Mouse (Mus musculus) left cerebral cortex, postnatal 4 days (tissue): Measurements from ENCODE around the gene Plppr2. TPM values are rescaled to one million over a fixed set of nuclear protein-coding genes. Genes with fewer than 3 reads are reported as not detected.

Experiments used
- total RNA-seq, 2 experiments: library from RNA; stranded (reverse); gene quantifications; 2 replicates each; pipeline ENCODE4 v1.2.3; 2021

The Plppr2 gene
- total RNA-seq, 2 experiments from 2014 or later: 199 to 225 TPM

Other genes with a start within 250 kb of the Plppr2 start
- 10 to 100 TPM; 25.2 to 32.4 TPM for gene Ldlr, start 213.6 kb upstream of the Plppr2 start, total RNA-seq
- 1 to 10 TPM; 4.9 to 5.9 TPM for gene Spc24, start 176.7 kb upstream of the Plppr2 start, total RNA-seq
- 1 to 10 TPM; 8.7 to 9.7 TPM for gene Kank2, start 138.3 kb upstream of the Plppr2 start, total RNA-seq
- not detected for gene Angptl8, start 101.5 kb upstream of the Plppr2 start, total RNA-seq
- 10 to 100 TPM; 28.9 to 29.2 TPM for gene Dock6, start 84.4 kb upstream of the Plppr2 start, total RNA-seq
- 10 to 100 TPM; 31.1 to 41.1 TPM for gene Rab3d, start 18.8 kb upstream of the Plppr2 start, total RNA-seq
- 10 to 100 TPM; 18.5 to 20.8 TPM for gene Ccdc159, start 9.6 kb upstream of the Plppr2 start, total RNA-seq
- 10 to 100 TPM; 28.1 to 31.6 TPM for gene Tmem205, start 9.5 kb upstream of the Plppr2 start, total RNA-seq
- 10 to 100 TPM; 11.8 to 12.6 TPM for gene Swsap1, start 18.7 kb downstream of the Plppr2 start, total RNA-seq
- gene Epor, start 26.5 kb downstream of the Plppr2 start, total RNA-seq: 1 to 10 TPM; 1.9 to 2.4 TPM
- gene Rgl3, start 52.4 kb downstream of the Plppr2 start, total RNA-seq: 1 to 10 TPM in 1 of 2 experiments, under 1 TPM in 1; 0.90 to 1.4 TPM
- 1 to 10 TPM; 6.2 to 6.9 TPM for gene Ccdc151, start 65.6 kb downstream of the Plppr2 start, total RNA-seq
- 10 to 100 TPM; 89.6 to 95.2 TPM for gene Prkcsh, start 65.8 kb downstream of the Plppr2 start, total RNA-seq
- 100 to 1,000 TPM; 365 to 366 TPM for gene Elavl3, start 115.0 kb downstream of the Plppr2 start, total RNA-seq
- not detected for gene Gm49318, start 134.2 kb downstream of the Plppr2 start, total RNA-seq
- 10 to 100 TPM; 28.6 to 30.1 TPM for gene Zfp653, start 134.3 kb downstream of the Plppr2 start, total RNA-seq
- gene Ecsit, start 148.4 kb downstream of the Plppr2 start, total RNA-seq: 10 to 100 TPM; 43.2 to 44.6 TPM
- gene Cnn1, start 162.2 kb downstream of the Plppr2 start, total RNA-seq: under 1 TPM in 1 of 2 experiments, not detected in 1; 0.44 TPM
- 10 to 100 TPM; 65.7 to 66.6 TPM for gene Elof1, start 180.1 kb downstream of the Plppr2 start, total RNA-seq
- under 1 TPM; 0.26 to 0.38 TPM for gene Acp5, start 198.7 kb downstream of the Plppr2 start, total RNA-seq
- gene Pigyl, start 219.8 kb downstream of the Plppr2 start, total RNA-seq: 10 to 100 TPM; 37.4 to 38.1 TPM